Mouse (Mus musculus) MEL (cell line): ENCODE measurements around the gene Omd. TPM values are rescaled to one million over a fixed set of nuclear protein-coding genes. Genes with fewer than 3 reads are reported as not detected.

Source experiments
- DNase-seq: peaks from one replicate; pipeline ENCODE4 v3.0.0; 2011; ENCODE audit warnings: low read depth, low spot score
- H3K27ac ChIP-seq: 2 replicates; pipeline ENCODE4 v1.5.1; 2012; ENCODE audit warnings: low read depth, mild to moderate bottlenecking, control low read depth, low read length, moderate library complexity; ENCODE audit not compliant: control insufficient read depth
- H3K27me3 ChIP-seq, 2 experiments: fragments of 150-350 bp in 1 of 2; sonication (generic) in 1 of 2; 2 replicates each; pipeline ENCODE4 v1.6.1; 2012; ENCODE audit warnings: low read length in 2 of 2, mild to moderate bottlenecking in 2 of 2, improper control_type of control experiment in 1 of 2, moderate library complexity in 1 of 2; ENCODE audit not compliant: insufficient read depth in 2 of 2, control insufficient read depth in 1 of 2
- H3K36me3 ChIP-seq, 2 experiments: 2 replicates each; pipeline ENCODE4 v1.6.1; 2012 to 2014; ENCODE audit warnings: low read length in 2 of 2, improper control_type of control experiment in 1 of 2, inconsistent platforms in 1 of 2, mild to moderate bottlenecking in 1 of 2; ENCODE audit not compliant: insufficient read depth in 2 of 2, control insufficient read depth in 1 of 2
- H3K4me1 ChIP-seq, 2 experiments: fragments of 150-350 bp in 1 of 2; sonication (generic) in 1 of 2; 2 replicates each; pipeline ENCODE4 v1.6.1; 2012; ENCODE audit warnings: low read length in 2 of 2, improper control_type of control experiment in 1 of 2, mild to moderate bottlenecking in 1 of 2; ENCODE audit not compliant: insufficient read depth in 2 of 2, control insufficient read depth in 1 of 2
- H3K4me3 ChIP-seq, 2 experiments: fragments of 150-350 bp in 1 of 2; sonication (generic) in 1 of 2; 2 replicates each; pipeline ENCODE4 v1.5.1; 2012; ENCODE audit warnings: low read depth in 2 of 2, low read length in 2 of 2, mild to moderate bottlenecking in 2 of 2, moderate library complexity in 2 of 2, control low read depth in 1 of 2, improper control_type of control experiment in 1 of 2; ENCODE audit not compliant: control insufficient read depth in 1 of 2, insufficient read depth in 1 of 2
- H3K79me2 ChIP-seq: 2 replicates; pipeline ENCODE4 v1.6.1; 2012; ENCODE audit warnings: mild to moderate bottlenecking, low read length, moderate library complexity; ENCODE audit not compliant: control insufficient read depth, poor library complexity, insufficient read depth
- H3K9ac ChIP-seq: 2 replicates; pipeline ENCODE4 v1.6.1; 2012; ENCODE audit warnings: low read depth, mild to moderate bottlenecking, control low read depth, low read length, moderate library complexity; ENCODE audit not compliant: control insufficient read depth, poor library complexity, severe bottlenecking
- H3K9me3 ChIP-seq: fragments of 150-350 bp; sonication (generic); replicated peaks from 2 replicates; pipeline ENCODE4 v1.6.1; 2012; ENCODE audit warnings: mild to moderate bottlenecking, low read length, improper control_type of control experiment, moderate library complexity; ENCODE audit not compliant: insufficient read depth
- CHD1 ChIP-seq: IDR thresholded peaks from 2 replicates; pipeline ENCODE4 v1.6.1; 2012; ENCODE audit warnings: low read depth, mild to moderate bottlenecking, inconsistent platforms, low read length, improper control_type of control experiment
- CHD2 ChIP-seq: IDR thresholded peaks from 2 replicates; pipeline ENCODE4 v1.6.1; 2011; ENCODE audit warnings: low read length, improper control_type of control experiment
- CTCF ChIP-seq, 3 experiments: IDR thresholded peaks in 2 of 3; conservative IDR thresholded peaks in 1 of 3; 2 replicates each; pipeline ENCODE4 v1.5.1; 2011 to 2012; ENCODE audit warnings: low read length in 3 of 3, low read depth in 2 of 3, mild to moderate bottlenecking in 2 of 3, improper control_type of control experiment in 1 of 3, inconsistent platforms in 1 of 3, mixed read lengths in 1 of 3, moderate library complexity in 1 of 3; ENCODE audit not compliant: control insufficient read depth in 1 of 3, insufficient read depth in 1 of 3, poor library complexity in 1 of 3, severe bottlenecking in 1 of 3
- ELF1 ChIP-seq: IDR thresholded peaks from 2 replicates; pipeline ENCODE4 v1.6.1; 2014; ENCODE audit warnings: low read depth, mild to moderate bottlenecking, inconsistent platforms, low read length, improper control_type of control experiment, moderate library complexity
- EP300 ChIP-seq, 2 experiments: IDR thresholded peaks; 2 replicates each; pipeline ENCODE4 v1.6.1; 2011; ENCODE audit warnings: improper control_type of control experiment in 2 of 2, low read length in 2 of 2, low read depth in 1 of 2, mild to moderate bottlenecking in 1 of 2
- GABPA ChIP-seq: IDR thresholded peaks from 2 replicates; pipeline ENCODE4 v1.6.1; 2012; ENCODE audit warnings: low read depth, mild to moderate bottlenecking, inconsistent platforms, low read length, improper control_type of control experiment, moderate library complexity
- GATA1 ChIP-seq: IDR thresholded peaks from 2 replicates; pipeline ENCODE4 v1.6.1; 2011; ENCODE audit warnings: low read depth, low read length, improper control_type of control experiment
- HCFC1 ChIP-seq: IDR thresholded peaks from 2 replicates; pipeline ENCODE4 v1.6.1; 2012; ENCODE audit warnings: low read depth, mild to moderate bottlenecking, inconsistent platforms, low read length, improper control_type of control experiment, moderate library complexity
- MAFK ChIP-seq: IDR thresholded peaks from 2 replicates; pipeline ENCODE4 v1.6.1; 2011; ENCODE audit warnings: low read depth, mild to moderate bottlenecking, low read length, improper control_type of control experiment, borderline replicate concordance
- MAX ChIP-seq: IDR thresholded peaks from 2 replicates; pipeline ENCODE4 v1.6.1; 2011; ENCODE audit warnings: low read length, improper control_type of control experiment
- MAZ ChIP-seq: IDR thresholded peaks from 2 replicates; pipeline ENCODE4 v1.6.1; 2012; ENCODE audit warnings: low read depth, mild to moderate bottlenecking, inconsistent platforms, low read length, improper control_type of control experiment
- MYB ChIP-seq: IDR thresholded peaks from 2 replicates; pipeline ENCODE4 v1.6.1; 2011; ENCODE audit warnings: mild to moderate bottlenecking, low read depth, low read length, improper control_type of control experiment
- MYC ChIP-seq: IDR thresholded peaks from 2 replicates; pipeline ENCODE4 v1.6.1; 2011; ENCODE audit warnings: low read depth, mild to moderate bottlenecking, low read length, improper control_type of control experiment, moderate library complexity
- NELFE ChIP-seq: IDR thresholded peaks from 2 replicates; pipeline ENCODE4 v1.6.1; 2011; ENCODE audit warnings: low read depth, low read length, improper control_type of control experiment
- NRF1 ChIP-seq: IDR thresholded peaks from 2 replicates; pipeline ENCODE4 v1.6.1; 2014; ENCODE audit warnings: low read depth, mild to moderate bottlenecking, inconsistent platforms, low read length, improper control_type of control experiment, moderate library complexity; ENCODE audit not compliant: poor library complexity, insufficient read depth, severe bottlenecking
- POLR2A ChIP-seq, 2 experiments: IDR thresholded peaks; 2 replicates each; pipeline ENCODE4 v1.6.1; 2011 to 2012; ENCODE audit warnings: low read length in 2 of 2, mild to moderate bottlenecking in 2 of 2, control low read depth in 1 of 2, improper control_type of control experiment in 1 of 2, low read depth in 1 of 2, moderate library complexity in 1 of 2; ENCODE audit not compliant: control insufficient read depth in 1 of 2, insufficient read depth in 1 of 2, poor library complexity in 1 of 2
- POLR2AphosphoS2 ChIP-seq: IDR thresholded peaks from 2 replicates; pipeline ENCODE4 v1.6.1; 2011; ENCODE audit warnings: low read length, improper control_type of control experiment
- TAL1 ChIP-seq: IDR thresholded peaks from 2 replicates; pipeline ENCODE4 v1.6.1; 2012; ENCODE audit warnings: mild to moderate bottlenecking, inconsistent platforms, low read length, moderate library complexity, mixed read lengths
- TCF12 ChIP-seq: IDR thresholded peaks from 2 replicates; pipeline ENCODE4 v1.6.1; 2014; ENCODE audit warnings: low read depth, mild to moderate bottlenecking, inconsistent platforms, low read length, improper control_type of control experiment, moderate library complexity
- UBTF ChIP-seq: IDR thresholded peaks from 2 replicates; pipeline ENCODE4 v1.6.1; 2012; ENCODE audit warnings: low read depth, mild to moderate bottlenecking, inconsistent platforms, low read length, improper control_type of control experiment, moderate library complexity, borderline replicate concordance; ENCODE audit not compliant: insufficient read depth
- USF1 ChIP-seq: IDR thresholded peaks from 2 replicates; pipeline ENCODE4 v1.6.1; 2014; ENCODE audit warnings: low read depth, mild to moderate bottlenecking, inconsistent platforms, low read length, improper control_type of control experiment, moderate library complexity
- USF2 ChIP-seq, 2 experiments: IDR thresholded peaks; 2 replicates each; pipeline ENCODE4 v1.6.1; 2011 to 2012; ENCODE audit warnings: improper control_type of control experiment in 2 of 2, low read length in 2 of 2, borderline replicate concordance in 1 of 2, inconsistent platforms in 1 of 2, low read depth in 1 of 2, mild to moderate bottlenecking in 1 of 2; ENCODE audit not compliant: insufficient read depth in 1 of 2
- ZKSCAN1 ChIP-seq: IDR thresholded peaks from 2 replicates; pipeline ENCODE4 v1.6.1; 2012; ENCODE audit warnings: low read depth, mild to moderate bottlenecking, inconsistent platforms, low read length, improper control_type of control experiment, moderate library complexity
- ZMIZ1 ChIP-seq: IDR thresholded peaks from 2 replicates; pipeline ENCODE4 v1.6.1; 2012; ENCODE audit warnings: low read depth, mild to moderate bottlenecking, inconsistent platforms, low read length, improper control_type of control experiment, moderate library complexity
- polyA plus RNA-seq, 2 experiments: library from polyadenylated mRNA; stranded (reverse) in 1 of 2; unstranded in 1 of 2; fragments of >175 nt in 1 of 2; fragments of >200 nt in 1 of 2; gene quantifications; 2 replicates each; pipeline versions ENCODE4 v1.2.1 to v1.2.4; 2012; ENCODE audit warnings: low replicate concordance in 2 of 2, low read depth in 1 of 2; ENCODE audit not compliant: insufficient read length in 2 of 2, insufficient read depth in 1 of 2, missing spikeins in 1 of 2
- total RNA-seq: library from RNA; depleted of rRNA; stranded (reverse); fragments of 300-350 nt; gene quantifications from 2 replicates; pipeline ENCODE4 v1.2.3, GENCODE M21; 2012; rRNA removed

The Omd gene
- 0.04 and 0.13 TPM in 2 replicates for total RNA-seq
- polyA plus RNA-seq = 1 to 10 TPM in 1 of 2 experiments, not detected in 1; 4.1 TPM

- H3K4me3 ChIP-seq = no peak within 1 kb of the TSS
- H3K79me2 ChIP-seq = no peaks in the 10 kb centered on the region
- H3K36me3 ChIP-seq = peaks cover 0 to 7% of the 10 kb centered on the region in 2 experiments; a peak in 2 of 4 replicates
- no peak within 1 kb of the TSS for H3K9ac ChIP-seq
- TF ChIP-seq CTCF (IDR thresholded peaks at IDR 0.05 in 2 of 3, conservative IDR thresholded peaks at IDR 0.05 in 1 of 3; ENCODE audit: control insufficient read depth in 1 of 3, insufficient read depth in 1 of 3, low read depth in 2 of 3, low read length in 3 of 3, poor library complexity in 1 of 3, severe bottlenecking in 1 of 3) (no peak), HCFC1 (no peak), USF1 (no peak), ELF1 (no peak), MYB (no peak), GABPA (no peak), NELFE (no peak), USF2 (IDR thresholded peaks at IDR 0.05; ENCODE audit: borderline replicate concordance in 1 of 2, insufficient read depth in 1 of 2, low read depth in 1 of 2, low read length in 2 of 2) (no peak), MAZ (no peak), TCF12 (no peak), CHD1 (no peak), MYC (no peak), UBTF (no peak)
- H3K27me3 ChIP-seq = no peaks in the 10 kb centered on the region
- H3K9me3 ChIP-seq = no peaks in the 10 kb centered on the region
- peaks cover 2 to 8% of the 10 kb centered on the region in 2 experiments; a peak in 2 of 4 replicates for H3K4me1 ChIP-seq
- DNase-seq = no peak
- no peak within 1 kb of the TSS for H3K27ac ChIP-seq
These were observed at the start of gene Omd for GRCm38 (mm10) chr13:49581541-49582530. TSS of gene Omd (plus strand) at chr13:49582462.

GRCm38 (mm10) chr13:49536946-49537345, 45.3 kb upstream of the Omd start:
- no peaks in the 10 kb centered on the region; a peak in 1 of 4 replicates for H3K4me1 ChIP-seq
- H3K4me3 ChIP-seq = no peak overlapping the region
- H3K36me3 ChIP-seq = no peaks in the 10 kb centered on the region
- H3K9ac ChIP-seq = no peak overlapping the region
- no peaks in the 10 kb centered on the region for H3K27me3 ChIP-seq
- TF ChIP-seq ZMIZ1 (no peak), MYB (no peak), MAFK (no peak), NRF1 (no peak), POLR2A (IDR thresholded peaks at IDR 0.05; ENCODE audit: control insufficient read depth in 1 of 2, insufficient read depth in 1 of 2, low read depth in 1 of 2, low read length in 2 of 2, poor library complexity in 1 of 2) (no peak), GABPA (no peak), POLR2AphosphoS2 (no peak), EP300 (IDR thresholded peaks at IDR 0.05; ENCODE audit: low read depth in 1 of 2, low read length in 2 of 2) (no peak), MAX (no peak), ZKSCAN1 (no peak), GATA1 (no peak), TAL1 (no peak), CHD2 (no peak), NELFE (no peak), USF2 (IDR thresholded peaks at IDR 0.05; ENCODE audit: borderline replicate concordance in 1 of 2, insufficient read depth in 1 of 2, low read depth in 1 of 2, low read length in 2 of 2) (no peak)
- TF ChIP-seq, all 39 proteins: peak for 0
- Histone ChIP-seq H3K79me2 (no peaks in the 10 kb centered on the region), H3K9me3 (no peaks in the 10 kb centered on the region), H3K27ac (no peak overlapping the region)
- DNase-seq = no peak
